Mouse (Mus musculus) cerebellum, postnatal 14 days (tissue): Measurements from ENCODE around the gene Apoa2.

Source experiments
- DNase-seq, 2 experiments: peaks; one replicate each; pipeline ENCODE4 v3.0.0; 2021; ENCODE audit warnings: mixed read lengths in 2 of 2

Apoa2 gene

DNA sequence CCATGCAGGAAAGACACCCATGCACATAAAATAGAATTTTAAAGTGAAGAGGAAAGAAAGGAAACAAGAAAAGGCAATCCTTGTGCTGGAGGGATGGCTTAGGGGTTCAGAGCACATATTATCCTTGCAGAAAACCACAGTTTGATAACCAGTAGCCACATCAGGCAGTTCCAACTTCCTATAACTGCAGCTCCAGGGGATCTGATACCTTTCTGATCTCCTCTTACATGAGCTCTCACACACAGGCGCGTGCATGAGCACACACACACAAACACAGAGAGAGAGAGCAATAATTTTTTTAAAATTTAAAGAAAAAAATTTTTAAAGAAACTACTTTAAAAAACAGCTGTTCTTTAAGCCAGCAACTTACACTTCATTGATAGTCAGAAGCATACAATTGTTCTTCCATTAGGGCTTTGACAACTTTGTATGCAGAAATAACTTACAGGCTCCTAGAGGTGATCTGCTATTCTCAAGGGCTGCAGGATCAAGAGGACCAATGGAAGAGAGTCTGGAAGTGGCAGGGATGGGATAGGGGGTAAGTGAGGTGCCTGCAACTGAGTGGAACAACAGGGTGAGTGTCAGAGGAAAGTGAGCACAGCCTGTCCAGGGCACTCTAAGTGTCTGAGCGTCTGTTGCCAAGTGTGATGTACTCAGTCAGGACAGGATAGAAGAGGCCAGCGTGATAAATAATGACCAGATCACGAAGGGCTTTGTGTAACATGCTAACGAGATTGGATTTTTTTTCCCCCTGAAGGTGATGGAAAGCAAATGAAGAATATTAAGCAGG, 19.0 kb upstream of the Apoa2 start:
- no peak for DNase-seq

DNA sequence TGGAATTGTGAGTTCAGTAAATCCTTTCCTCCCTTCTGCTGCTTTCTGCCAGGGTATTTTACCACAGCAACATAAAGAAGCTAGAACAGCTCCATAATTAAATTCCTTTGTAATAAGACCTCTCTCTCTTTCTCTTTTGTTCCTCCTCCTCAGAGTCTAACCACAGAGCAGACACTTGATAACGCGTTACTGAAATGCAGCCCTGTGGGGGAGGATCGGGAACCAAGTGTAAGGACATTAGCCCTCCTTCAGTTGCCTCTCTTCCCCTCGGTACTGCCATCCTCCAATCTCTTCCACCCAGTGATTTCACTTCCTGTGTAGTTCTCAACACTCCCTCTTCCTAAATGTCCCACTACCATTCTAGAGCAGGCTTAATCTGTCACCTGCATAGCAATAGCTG, 15.4 kb upstream of the Apoa2 start:
- DNase-seq = no peak

DNA sequence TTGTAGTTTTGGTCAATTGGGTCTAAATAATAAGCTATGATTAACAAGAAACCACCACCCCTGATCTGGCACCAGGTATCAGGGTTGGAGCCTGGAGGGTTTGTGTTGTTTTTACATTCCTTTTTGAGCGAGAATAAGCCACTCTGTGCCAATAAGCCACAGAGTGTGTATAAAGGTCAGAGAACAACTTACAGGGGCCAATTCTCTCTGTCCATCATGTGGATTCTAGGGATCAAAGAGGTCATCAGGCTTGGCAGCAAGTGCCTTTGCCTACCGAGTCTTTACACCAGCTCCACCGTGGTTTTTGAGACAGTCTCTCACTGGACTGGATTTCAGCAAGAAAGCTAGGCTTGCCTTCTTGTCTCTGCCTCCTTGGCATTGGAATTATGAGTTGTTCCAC, 12.0 kb upstream of the Apoa2 start:
- no peak for DNase-seq

DNA sequence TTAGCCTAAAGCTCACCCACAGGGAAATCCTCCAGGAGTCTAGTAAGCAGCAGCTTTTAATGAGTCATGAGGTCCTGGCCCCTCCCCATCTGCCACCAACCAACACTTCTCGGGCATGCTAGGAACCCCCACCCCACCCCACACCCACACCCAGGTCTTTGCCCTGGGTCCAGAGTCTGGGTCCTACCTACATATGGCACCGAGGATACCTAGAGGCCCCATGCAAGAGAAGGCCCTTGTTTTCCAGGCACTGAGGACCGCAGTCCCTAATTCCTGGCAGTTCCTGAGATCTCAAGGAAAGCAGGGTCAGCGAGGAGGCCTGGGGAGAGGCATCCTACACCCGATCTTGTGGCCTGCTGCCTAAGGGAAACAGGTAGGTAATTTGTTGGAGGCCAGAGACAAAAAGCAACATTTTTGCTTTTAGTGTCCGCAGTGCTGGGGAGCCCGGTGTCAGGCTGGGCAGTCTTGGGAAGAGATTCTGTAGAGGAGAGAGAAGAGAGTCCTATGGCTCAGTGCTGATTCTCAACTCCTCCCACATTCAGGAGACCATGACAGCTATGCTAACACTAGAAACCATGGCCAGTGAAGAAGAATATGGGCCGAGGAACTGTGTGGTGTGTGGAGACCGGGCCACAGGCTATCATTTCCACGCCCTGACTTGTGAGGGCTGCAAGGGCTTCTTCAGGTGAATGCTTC, 10.9 kb upstream of the Apoa2 start, which contains the start of gene Nr1i3:
TSS of gene Nr1i3 (plus strand) at position 170 of the 696 bp plus-strand sequence.
- DNase-seq = no peak

DNA sequence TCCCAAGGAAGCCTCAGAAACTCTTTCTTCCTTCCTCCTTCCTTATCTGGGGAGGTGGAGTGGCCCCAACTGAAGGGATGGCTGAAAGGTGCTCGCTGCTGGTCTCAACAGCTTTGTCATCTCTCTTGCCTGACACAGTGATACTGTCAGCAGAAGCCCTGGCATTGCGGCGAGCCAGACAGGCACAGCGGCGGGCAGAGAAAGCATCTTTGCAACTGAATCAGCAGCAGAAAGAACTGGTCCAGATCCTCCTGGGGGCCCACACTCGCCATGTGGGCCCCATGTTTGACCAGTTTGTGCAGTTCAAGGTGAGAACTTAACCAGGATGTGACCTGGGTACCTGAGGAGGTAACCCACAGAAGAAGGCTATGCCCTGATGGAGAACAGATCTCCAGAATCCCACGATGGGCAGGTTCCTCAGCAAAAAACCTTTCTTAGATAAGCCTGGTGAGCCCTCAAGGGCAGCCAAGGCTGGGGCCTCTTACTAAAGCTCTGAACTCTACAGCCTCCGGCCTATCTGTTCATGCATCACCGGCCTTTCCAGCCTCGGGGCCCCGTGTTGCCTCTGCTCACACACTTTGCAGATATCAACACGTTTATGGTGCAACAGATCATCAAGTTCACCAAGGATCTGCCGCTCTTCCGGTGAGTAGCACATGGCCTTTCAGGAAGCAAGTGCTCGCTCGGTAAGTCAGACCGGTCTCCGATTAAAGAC, 8.5 kb upstream of the Apoa2 start:
- no peak for DNase-seq

DNA sequence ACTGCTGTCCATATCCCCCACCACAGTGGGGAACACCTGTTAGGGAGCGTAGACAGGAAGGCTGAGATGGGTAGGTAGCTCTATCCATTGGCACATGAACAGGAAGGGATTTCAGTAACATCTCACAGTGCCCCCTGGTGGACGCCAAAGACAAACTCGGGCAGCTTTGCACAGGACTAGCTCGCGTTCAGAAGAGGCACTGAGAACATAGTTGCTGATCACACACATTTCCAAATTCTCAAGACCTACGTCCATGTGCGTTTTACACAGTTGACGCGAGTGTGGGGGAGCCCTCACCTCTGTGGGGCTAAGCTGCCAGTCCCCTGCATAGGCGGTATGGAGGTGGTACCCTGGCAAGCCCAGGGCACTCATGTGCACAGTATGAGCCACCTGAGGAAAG, 4.0 kb upstream of the Apoa2 start:
- DNase-seq = peak; percentile 93 to 96

DNA sequence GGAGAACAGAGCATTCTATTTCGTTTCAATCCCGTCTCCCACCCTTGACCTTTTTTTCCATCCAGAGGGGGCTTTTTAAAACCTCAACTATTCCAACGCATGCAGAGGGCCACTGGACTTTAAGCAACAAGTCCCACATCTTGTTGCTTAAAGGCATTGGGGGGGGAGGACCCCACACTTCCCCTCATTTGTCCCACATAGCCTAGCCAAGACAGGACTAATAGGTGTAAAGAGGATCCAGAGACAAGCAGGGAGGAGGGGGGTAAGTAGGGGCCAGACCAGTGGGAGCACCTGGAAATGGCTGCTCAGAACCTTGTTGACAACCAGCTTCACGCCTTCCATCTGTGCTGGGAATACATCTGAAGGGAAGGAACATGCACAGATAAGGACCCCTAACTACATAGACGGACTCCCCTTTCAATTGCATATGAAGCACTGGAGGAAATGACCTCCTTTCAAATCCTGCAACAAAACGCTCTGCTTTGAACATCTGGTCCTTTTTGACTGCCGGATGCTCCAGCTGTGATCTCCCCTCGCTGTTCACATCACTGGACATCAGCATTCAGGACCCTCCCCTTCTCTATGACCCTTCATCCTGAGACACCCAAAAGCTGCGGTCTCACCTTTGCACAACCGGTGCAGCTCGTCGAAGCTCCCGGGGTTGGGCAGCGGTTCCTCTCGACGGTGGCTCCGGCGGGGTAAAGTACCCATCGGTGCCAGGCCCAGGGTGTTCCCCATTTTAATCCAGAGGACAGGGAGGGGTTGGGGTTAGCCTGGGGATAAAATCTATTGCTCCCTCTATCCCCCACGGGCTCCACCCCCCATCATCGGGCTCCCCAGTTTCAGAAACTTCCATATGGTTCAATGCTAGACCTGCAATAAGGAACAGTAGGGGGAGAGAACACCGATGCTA, 3.3 kb upstream of the Apoa2 start:
- DNase-seq = peak in 1 of 2 experiments; percentile 45

DNA sequence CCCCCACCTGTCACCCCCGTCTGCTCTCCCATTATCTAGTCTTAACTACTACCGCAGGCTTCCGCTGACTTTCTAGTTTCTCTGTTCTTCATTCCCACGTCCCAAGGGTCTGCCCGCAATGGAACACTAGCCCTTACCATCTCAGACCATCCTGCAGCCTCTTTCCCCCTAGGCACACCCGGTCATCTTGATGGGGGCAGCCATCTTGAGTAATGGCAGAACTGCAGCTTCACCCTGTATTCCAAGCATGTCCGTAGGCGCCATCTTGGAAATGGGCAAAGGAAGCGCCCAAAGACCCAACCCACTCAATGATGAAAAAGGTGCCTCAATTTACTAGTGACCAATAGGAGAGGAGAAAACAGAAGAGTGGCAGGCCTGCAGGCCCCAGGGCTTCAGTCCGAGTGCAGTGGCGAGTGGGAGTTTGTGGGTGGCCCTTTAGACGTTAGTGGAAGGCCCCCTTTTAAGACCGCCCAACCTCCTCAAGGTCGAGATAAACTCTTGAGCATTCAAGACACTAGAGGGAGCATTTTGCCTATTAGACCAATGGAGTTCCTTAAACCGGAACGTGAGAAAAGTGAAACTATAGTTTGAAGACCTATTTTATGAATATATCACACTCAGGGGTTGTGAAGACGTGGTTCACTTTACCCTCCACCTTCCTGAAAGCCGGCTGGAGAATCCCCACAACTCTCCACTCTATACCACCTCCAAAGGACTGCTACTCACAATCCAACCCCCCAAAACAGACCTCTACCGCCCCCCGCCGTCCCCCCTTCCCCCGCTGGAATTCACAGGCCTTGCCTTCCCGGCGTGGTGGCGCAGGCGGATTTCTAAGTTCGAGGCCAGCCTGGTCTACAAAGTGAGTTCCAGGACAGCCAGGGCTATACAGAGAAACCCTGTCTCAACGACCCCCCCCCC, 2.4 kb upstream of the Apoa2 start, which contains the start of gene Tomm40l:
TSS of gene Tomm40l (minus strand) at position 277 of the 918 bp plus-strand sequence.
- peak; percentile 89 to 92 for DNase-seq

DNA sequence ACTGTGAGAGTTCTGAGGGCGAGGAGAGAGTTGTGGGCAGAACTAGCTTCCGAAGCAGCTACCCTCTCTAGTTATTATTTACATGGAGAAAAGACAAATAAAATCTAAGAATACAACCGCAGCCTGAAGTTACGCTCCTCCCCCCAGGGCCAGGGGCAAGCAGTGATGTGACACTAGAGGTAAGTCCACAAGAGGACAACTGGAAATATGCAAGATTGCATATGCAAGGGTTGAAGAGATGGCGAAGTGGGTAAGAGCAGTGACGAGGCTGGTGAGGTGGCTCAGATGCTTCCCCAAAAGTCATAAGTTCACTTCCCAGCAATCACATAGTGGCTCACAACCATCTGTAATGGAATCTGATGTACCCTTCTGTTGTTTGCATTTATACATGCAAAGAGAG, 1.7 kb upstream of the Apoa2 start:
- no peak for DNase-seq

DNA sequence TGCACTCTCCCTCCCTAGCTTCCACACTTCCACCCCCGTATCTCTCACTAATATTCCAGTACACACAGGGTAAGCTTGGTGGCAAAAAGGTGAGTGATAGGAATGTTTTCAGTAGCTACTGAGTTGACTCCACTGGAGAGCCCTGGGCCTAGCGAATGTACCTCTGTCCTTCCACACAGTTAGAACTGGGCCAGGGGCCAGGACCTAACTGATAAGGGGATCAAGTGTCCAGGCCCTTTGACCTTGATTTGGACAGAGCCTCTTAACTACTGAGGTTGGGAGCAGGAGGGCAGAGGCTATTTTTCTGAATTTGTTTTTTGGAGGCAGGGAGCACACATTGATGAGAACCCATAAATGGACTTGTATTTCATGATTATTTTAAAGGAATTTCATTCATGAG, 1.1 kb upstream of the Apoa2 start:
- no peak for DNase-seq

DNA sequence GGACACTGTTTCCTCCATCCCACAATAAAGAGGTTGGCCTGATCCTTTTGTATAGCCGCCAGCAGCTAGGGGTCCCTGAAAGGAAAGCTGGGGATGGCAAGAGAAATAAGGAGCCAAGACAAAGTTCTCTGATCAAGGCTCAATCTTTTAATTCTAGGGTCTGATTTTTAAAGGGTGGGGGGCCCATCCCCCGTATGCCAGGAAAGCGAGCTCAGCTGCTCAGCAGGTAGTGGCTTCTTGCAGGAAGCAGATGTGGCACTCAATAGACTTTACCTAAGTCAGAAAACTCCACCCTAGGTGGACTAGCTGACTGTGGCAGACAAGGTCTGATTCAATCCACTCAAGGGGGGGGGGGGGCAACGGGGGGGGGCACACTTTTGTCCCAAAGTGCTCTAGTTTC, 1.9 kb downstream of the Apoa2 start:
- no peak for DNase-seq

DNA sequence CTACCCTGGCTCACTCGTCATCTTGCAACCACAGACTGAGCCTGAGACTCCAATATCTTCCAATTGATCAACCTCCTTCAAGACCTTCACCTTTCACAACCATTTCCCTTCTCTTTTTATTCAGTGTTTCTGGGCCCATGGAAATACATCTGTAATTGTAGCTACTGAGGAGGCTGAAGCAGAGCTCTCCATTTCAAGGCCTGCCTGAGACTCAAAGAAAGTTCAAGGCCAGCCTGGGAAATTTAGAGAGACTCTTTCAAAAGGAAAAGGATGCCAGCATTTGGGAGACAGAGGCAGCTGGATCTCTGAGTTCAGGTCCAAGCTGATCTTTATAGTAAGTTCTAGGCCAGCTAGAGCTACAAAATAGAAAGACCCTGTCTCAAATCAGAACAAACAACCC, 3.0 kb downstream of the Apoa2 start:
- DNase-seq = no peak

DNA sequence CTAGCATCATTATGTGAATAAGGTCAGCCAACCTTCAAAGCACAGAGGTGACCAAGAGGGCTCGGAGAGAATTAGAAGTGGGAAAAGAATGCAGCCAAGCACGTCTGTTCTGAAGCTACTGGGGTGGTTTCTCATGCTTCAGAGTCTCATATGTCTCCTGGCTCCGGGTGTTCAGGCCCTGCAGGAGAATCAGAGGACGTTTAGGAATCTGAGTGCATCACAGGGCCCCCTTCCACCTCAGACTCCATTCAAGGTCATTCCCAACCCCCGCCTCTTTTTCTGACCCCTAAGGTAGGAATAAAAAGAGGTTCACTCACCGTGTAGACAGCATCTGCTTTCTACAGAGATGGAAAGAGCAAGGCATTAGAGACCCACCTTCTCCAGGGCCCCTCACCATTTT, 4.9 kb downstream of the Apoa2 start:
- no peak for DNase-seq

DNA sequence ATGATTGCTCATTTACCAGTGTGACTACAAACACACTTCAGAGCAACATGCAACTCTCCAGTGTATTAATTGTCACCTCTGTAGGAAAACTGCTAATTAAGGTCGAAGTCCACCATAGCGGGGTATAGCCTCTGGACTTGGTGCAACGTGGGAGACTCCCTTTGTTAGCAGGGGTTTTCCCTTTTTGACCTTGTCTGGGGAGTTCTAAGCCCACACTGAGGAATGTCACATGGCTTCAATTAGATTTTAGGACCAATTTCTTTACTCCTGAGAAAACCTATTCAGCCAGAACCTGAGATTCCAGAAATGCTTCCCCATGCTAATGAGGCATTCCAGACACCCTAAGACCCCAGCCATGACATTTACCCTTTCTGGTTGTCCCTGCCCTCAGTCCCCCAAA, 5.4 kb downstream of the Apoa2 start:
- no peak for DNase-seq

DNA sequence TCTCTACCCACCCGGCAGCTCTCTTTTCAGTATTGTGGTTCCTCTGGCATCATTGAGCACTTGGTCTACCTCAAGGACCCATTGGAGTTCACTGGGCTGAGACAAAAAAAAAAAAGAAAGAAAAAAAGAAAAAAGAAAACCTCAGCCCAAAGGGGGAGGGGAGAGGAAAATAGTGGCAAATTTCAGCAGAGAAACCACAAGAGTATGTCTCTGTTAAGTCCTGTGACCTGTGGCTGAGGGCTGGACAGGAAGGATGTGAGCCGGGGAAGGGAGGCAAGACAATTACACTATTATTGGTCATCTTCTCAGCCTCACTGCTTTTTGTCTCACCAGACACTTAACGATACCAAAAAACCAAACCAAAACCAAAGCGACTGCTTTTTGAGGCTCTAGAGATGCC, 7.0 kb downstream of the Apoa2 start:
- DNase-seq = no peak

DNA sequence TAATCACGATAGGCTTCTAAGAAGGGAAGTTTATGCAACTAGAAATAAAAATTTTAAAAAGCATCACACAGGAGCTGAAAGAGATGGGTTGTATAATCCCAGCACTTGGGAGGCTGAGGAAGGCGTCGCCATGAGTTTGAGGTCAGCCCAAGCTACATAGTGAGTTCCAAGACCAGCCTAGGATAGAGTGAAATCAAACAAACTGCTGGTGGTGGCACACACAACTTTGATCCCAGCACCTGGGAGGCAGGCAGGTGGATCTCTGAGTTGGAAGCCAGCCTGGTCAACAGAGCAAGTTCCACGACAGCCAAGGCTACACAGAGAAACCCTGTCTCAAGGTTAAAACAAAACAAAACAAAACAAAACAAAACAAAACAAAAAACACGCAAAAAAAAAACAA, 7.5 kb downstream of the Apoa2 start:
- DNase-seq = no peak

DNA sequence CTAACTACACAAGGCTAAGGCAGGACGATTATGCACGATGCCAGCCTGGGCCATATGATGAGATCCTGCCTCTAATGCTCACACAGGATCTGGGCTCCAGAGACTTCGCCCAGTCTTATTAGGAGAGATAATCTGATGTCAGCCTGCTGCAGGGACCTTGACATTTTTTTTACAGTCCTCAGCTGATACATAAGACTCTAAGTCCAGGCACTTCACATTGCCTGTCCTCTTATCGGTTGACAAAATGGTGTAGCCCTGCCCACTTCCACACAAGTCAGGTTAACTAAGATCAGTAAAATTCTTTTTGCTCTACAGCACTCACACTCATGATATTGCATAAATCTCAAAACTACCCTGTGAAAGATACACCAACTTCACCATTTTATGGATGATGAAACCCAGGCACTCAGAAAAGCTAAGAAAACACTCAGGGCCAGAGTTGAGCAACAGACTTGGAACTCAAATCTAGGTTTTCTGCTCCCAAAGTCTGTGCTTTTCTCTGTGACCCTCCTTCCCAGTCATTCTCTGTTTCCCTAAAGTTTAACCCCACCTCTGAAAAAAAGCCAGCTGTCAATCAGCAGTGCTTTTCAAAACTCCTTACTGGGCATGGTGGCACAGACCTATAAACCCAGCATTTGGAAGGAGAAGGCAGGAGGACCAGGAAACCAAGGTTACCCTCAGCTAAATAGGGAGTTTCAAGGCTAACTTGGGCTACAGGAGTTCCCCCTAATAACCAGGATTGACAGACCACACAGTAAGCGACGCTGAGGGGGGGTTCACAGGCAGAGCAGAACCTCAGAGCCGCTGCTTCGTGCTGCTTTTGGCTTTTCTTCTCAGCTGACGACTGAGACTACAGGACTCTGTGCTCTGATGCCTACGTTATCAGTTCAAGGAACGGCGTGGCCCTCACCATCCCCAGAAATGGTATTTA, 8.2 kb downstream of the Apoa2 start:
- no peak for DNase-seq

DNA sequence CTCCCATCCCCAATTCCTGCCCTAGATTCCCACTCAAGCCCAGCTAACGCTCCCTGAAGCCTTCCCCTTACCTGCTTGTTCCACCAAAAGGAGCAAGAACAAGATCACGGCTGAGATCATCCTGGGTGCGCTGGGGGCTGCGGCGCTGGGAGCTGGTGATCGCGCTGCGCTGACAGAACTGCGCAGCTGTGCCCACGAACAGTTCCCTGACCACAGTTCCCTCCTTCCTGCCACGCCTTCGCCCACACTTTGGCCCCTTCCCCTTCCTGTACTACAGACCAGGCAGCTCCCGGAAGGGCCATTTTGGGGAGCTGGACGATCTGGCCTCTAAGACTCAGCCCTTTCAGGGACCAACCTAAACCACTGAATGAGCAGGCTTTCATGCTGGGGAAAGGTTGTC, 9.3 kb downstream of the Apoa2 start, which contains the start of gene Fcer1g:
TSS of gene Fcer1g (minus strand) at position 240 of the 400 bp plus-strand sequence.
- DNase-seq = no peak

DNA sequence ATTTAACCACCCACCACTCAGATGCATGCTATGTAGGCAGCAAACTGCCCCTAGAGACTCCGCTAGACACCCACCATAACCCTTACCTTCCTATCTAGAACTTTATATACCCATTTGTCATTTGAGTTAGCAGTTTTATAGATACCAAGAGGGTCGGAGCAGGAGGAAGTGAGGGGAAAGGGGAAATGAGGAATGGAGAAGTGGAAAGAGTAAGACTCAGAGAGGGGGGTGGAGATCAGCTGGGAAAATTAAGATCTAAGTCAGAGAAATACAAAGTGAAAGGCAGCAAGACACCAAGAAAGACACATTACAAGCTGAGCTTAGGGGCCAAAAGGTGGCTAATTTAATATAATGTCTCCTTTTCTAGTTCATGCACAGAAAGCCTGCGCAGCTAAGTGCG, 9.7 kb downstream of the Apoa2 start:
- DNase-seq = no peak

DNA sequence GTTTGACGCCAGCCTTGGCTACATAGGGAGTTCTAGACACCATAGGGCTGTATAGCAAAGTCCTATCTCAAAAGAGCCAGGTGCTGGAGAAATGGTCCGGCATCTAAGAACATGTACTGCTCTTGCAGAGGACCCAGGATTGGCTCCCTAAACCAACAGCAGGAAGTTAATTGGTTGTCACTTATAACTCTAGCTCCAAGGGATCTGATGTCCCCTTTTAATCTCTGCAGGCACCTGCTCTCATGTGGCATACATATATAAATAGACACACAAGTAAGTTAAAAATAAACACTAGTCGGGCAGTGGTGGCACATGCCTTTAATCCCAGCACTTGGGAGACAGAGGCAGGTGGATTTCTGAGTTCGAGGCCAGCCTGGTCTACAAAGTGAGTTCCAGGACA, 10.9 kb downstream of the Apoa2 start:
- no peak for DNase-seq
